Comparison of ENCODE assay signal across 24 mouse cellular contexts in genomic region chr10:128641871-128642270, GRCm38 (mm10). TPM values are rescaled to one million over a fixed set of nuclear protein-coding genes. Genes with fewer than 3 reads are reported as not detected.
DNase-seq lines count a peak whose midpoint lies in the region; ATAC-seq and TF ChIP-seq lines count a peak whose summit lies in the region.
"Had no signal": no experiment of that assay in that cellular context is flagged by ENCODE, and none has a peak within 500 bp of the region (broad histone marks: within the 10 kb centered on the region; RNA-seq: fewer than 3 reads in every experiment).

No protein-coding gene starts in this region.

- no peak overlapping the region for H3K4me2 ChIP-seq in embryonic facial prominence, embryonic 13.5 days
- no peak overlapping the region for H3K4me2 ChIP-seq in kidney, embryonic 14.5 days (replicated peaks; ENCODE audit: low read depth, low read length)
- H3K4me2 ChIP-seq in lung, postnatal 0 days (replicated peaks; ENCODE audit: low read depth, low read length): no peak overlapping the region
- H3K4me2 ChIP-seq: embryonic facial prominence, embryonic 12.5 days; neural tube, embryonic 15.5 days; stomach, embryonic 15.5 days had no signal

- no peak for ATAC-seq in embryonic facial prominence, embryonic 13.5 days (ENCODE audit: insufficient number of reproducible peaks, insufficient read depth, low FRiP score, low TSS enrichment, low read depth)
- ATAC-seq in kidney, embryonic 14.5 days (ENCODE audit: low FRiP score, low TSS enrichment): no peak
- ATAC-seq in lung, postnatal 0 days: peak; percentile 40
- ATAC-seq: forebrain, embryonic 14.5 days; liver, postnatal 0 days; midbrain, embryonic 16.5 days had no signal

- H3K27ac ChIP-seq in embryonic facial prominence, embryonic 13.5 days: no peak overlapping the region
- H3K27ac ChIP-seq in embryonic facial prominence, embryonic 10.5 days (replicated peaks): no peak overlapping the region
- H3K27ac ChIP-seq in kidney, adult 2 months (ENCODE audit: insufficient read depth, low read depth, low read length): no peak overlapping the region
- no peak overlapping the region for H3K27ac ChIP-seq in kidney, embryonic 14.5 days (ENCODE audit: low read depth, low read length)
- no peak overlapping the region for H3K27ac ChIP-seq in lung, postnatal 0 days (ENCODE audit: low read length)
- H3K27ac ChIP-seq: embryonic facial prominence, embryonic 12.5 days; hindbrain, embryonic 10.5 days; left cerebral cortex, adult 2 months; limb, embryonic 10.5 days; neural tube, embryonic 15.5 days; stomach, embryonic 15.5 days had no signal

- H3K4me3 ChIP-seq in embryonic facial prominence, embryonic 13.5 days: no peak overlapping the region
- no peak overlapping the region for H3K4me3 ChIP-seq in embryonic facial prominence, embryonic 10.5 days
- H3K4me3 ChIP-seq in kidney, adult 2 months (ENCODE audit: insufficient read depth, low read depth, low read length): no peak overlapping the region
- H3K4me3 ChIP-seq in kidney, embryonic 14.5 days (ENCODE audit: low read length): no peak overlapping the region
- no peak overlapping the region for H3K4me3 ChIP-seq in lung, postnatal 0 days (ENCODE audit: low read depth, low read length)
- H3K4me3 ChIP-seq: embryonic facial prominence, embryonic 12.5 days; hindbrain, embryonic 10.5 days; left cerebral cortex, adult 2 months; limb, embryonic 10.5 days; megakaryocyte, embryonic 14.5 days; neural tube, embryonic 15.5 days; stomach, embryonic 15.5 days had no signal

- no peaks in the 10 kb centered on the region for H3K27me3 ChIP-seq in embryonic facial prominence, embryonic 13.5 days
- H3K27me3 ChIP-seq in embryonic facial prominence, embryonic 10.5 days (replicated peaks; ENCODE audit: low read depth, poor library complexity, severe bottlenecking): peaks cover 22% of the 10 kb centered on the region
- no peaks in the 10 kb centered on the region for H3K27me3 ChIP-seq in kidney, adult 2 months (replicated peaks; ENCODE audit: control insufficient read depth, insufficient read depth, low read length)
- no peaks in the 10 kb centered on the region for H3K27me3 ChIP-seq in kidney, embryonic 14.5 days (ENCODE audit: control insufficient read depth, insufficient read depth, low read length)
- H3K27me3 ChIP-seq in lung, postnatal 0 days (replicated peaks; ENCODE audit: insufficient read depth, low read length): 0 out of 2 replicates have a peak, but pooled peaks cover 3% of the 10 kb centered on the region
- H3K27me3 ChIP-seq: embryonic facial prominence, embryonic 12.5 days; neural tube, embryonic 15.5 days; stomach, embryonic 15.5 days had no signal

- TF ChIP-seq CTCF in kidney, adult 2 months (conservative IDR thresholded peaks at IDR 0.05; ENCODE audit: insufficient read depth, insufficient read length, low read depth, low read length): no peak
- no peak for TF ChIP-seq CTCF in lung, postnatal 0 days (IDR thresholded peaks at IDR 0.05)

- H3K4me1 ChIP-seq in embryonic facial prominence, embryonic 13.5 days: peaks cover 25% of the 10 kb centered on the region
- H3K4me1 ChIP-seq in embryonic facial prominence, embryonic 10.5 days: peaks cover 40% of the 10 kb centered on the region
- H3K4me1 ChIP-seq in kidney, adult 2 months (ENCODE audit: control insufficient read depth, insufficient read depth, low read length): peaks cover 8% of the 10 kb centered on the region
- peaks cover 15% of the 10 kb centered on the region for H3K4me1 ChIP-seq in kidney, embryonic 14.5 days (ENCODE audit: control insufficient read depth, insufficient read depth, low read length)
- H3K4me1 ChIP-seq in lung, postnatal 0 days (ENCODE audit: insufficient read depth, low read depth, low read length): no peaks in the 10 kb centered on the region

- no peak for TF ChIP-seq POLR2A in kidney, adult 2 months (IDR thresholded peaks at IDR 0.05; ENCODE audit: low read depth, low read length)

- TF ChIP-seq EP300 in lung, postnatal 0 days (IDR thresholded peaks at IDR 0.05): peak; percentile 51; the same call in 1 of the 2 replicates

- DNase-seq in embryonic facial prominence, embryonic 10.5 days (ENCODE audit: low spot score): no peak
- peak; percentile 35 for DNase-seq in kidney, adult 2 months
- DNase-seq in lung, postnatal 0 days (ENCODE audit: low spot score): peak; percentile 57
- no peak for DNase-seq in lung, postnatal 25 days (ENCODE audit: low spot score)
- DNase-seq in induced T-regulatory cell, adult 2 months (ENCODE audit: low read depth): peak; percentile 43
- no peak for DNase-seq in right cerebral cortex, postnatal 10 days (ENCODE audit: low spot score in 2 of 2)
- DNase-seq: adrenal gland, adult 8-10 months; cerebellum, adult 9-11 months; gastrocnemius, postnatal 14 days; layer of hippocampus, adult 9-11 months; liver, postnatal 0 days; thymus, adult 18-20 months; thymus, postnatal 4 days had no signal

- 69% methylated on average over 7 of the region's 7 CpGs for WGBS in embryonic facial prominence, embryonic 13.5 days
- 82% methylated on average over 7 of the region's 7 CpGs for WGBS in embryonic facial prominence, embryonic 10.5 days
- WGBS in kidney, adult 2 months: 53% methylated on average over 7 of the region's 7 CpGs
- 85% methylated on average over 7 of the region's 7 CpGs for WGBS in kidney, embryonic 14.5 days
- WGBS in lung, postnatal 0 days: 52% methylated on average over 7 of the region's 7 CpGs

- peaks cover 34% of the 10 kb centered on the region for H3K36me3 ChIP-seq in embryonic facial prominence, embryonic 13.5 days
- peaks cover 43% of the 10 kb centered on the region for H3K36me3 ChIP-seq in embryonic facial prominence, embryonic 10.5 days (replicated peaks)
- no peaks in the 10 kb centered on the region for H3K36me3 ChIP-seq in kidney, adult 2 months (ENCODE audit: control insufficient read depth, insufficient read depth, low read length)
- 0 out of 2 replicates have a peak, but pooled peaks cover 2% of the 10 kb centered on the region for H3K36me3 ChIP-seq in kidney, embryonic 14.5 days (ENCODE audit: control insufficient read depth, insufficient read depth, low read length)
- no peaks in the 10 kb centered on the region for H3K36me3 ChIP-seq in lung, postnatal 0 days (ENCODE audit: insufficient read depth, low read length)
- H3K36me3 ChIP-seq: stomach, embryonic 15.5 days had no signal

- H3K9ac ChIP-seq in embryonic facial prominence, embryonic 13.5 days: peak overlapping the region; percentile 17; the same call in 1 of the 2 replicates
- no peak overlapping the region for H3K9ac ChIP-seq in kidney, embryonic 14.5 days (ENCODE audit: low read depth, low read length)
- no peak overlapping the region for H3K9ac ChIP-seq in lung, postnatal 0 days (replicated peaks; ENCODE audit: low read depth)
- H3K9ac ChIP-seq: embryonic facial prominence, embryonic 12.5 days; liver, postnatal 0 days; neural tube, embryonic 15.5 days; stomach, embryonic 15.5 days had no signal

- H3K9me3 ChIP-seq in embryonic facial prominence, embryonic 13.5 days: no peaks in the 10 kb centered on the region
- no peaks in the 10 kb centered on the region for H3K9me3 ChIP-seq in embryonic facial prominence, embryonic 10.5 days
- no peaks in the 10 kb centered on the region for H3K9me3 ChIP-seq in kidney, embryonic 14.5 days (ENCODE audit: control insufficient read depth, low read length)
- no peaks in the 10 kb centered on the region for H3K9me3 ChIP-seq in lung, postnatal 0 days (ENCODE audit: low read length)
- H3K9me3 ChIP-seq: embryonic facial prominence, embryonic 12.5 days; hindbrain, embryonic 10.5 days; limb, embryonic 10.5 days; megakaryocyte, embryonic 14.5 days; neural tube, embryonic 15.5 days; stomach, embryonic 15.5 days had no signal

RNA-seq across cellular contexts. Expression of gene Ikzf4, which starts 3.9 kb away (rescaled TPM):
- 5.3 and 5.5 TPM in 2 replicates for polyA plus RNA-seq in embryonic facial prominence, embryonic 13.5 days (2015; fragmentation: Nextera tagmentation; extraction: Ambion mirVana)
- polyA plus RNA-seq in embryonic facial prominence, embryonic 10.5 days (2016; fragmentation: Nextera tagmentation; extraction: Ambion mirVana): 2.9 and 3.5 TPM in 2 replicates
- 2.9 and 3.2 TPM in 2 replicates for polyA plus RNA-seq in kidney, adult 2 months (2012; rRNA removed)
- 1.8 and 2.8 TPM in 2 replicates for polyA plus RNA-seq in kidney, embryonic 14.5 days (2014; fragmentation: Nextera tagmentation; extraction: Ambion mirVana)
- polyA plus RNA-seq in lung, postnatal 0 days (2015; fragmentation: Nextera tagmentation; extraction: Ambion mirVana): 1.3 and 1.5 TPM in 2 replicates

RNA-seq across cellular contexts. Expression of gene Rps26, which starts 15.3 kb away (rescaled TPM):
- 893 and 949 TPM in 2 replicates for polyA plus RNA-seq in embryonic facial prominence, embryonic 13.5 days (2015; fragmentation: Nextera tagmentation; extraction: Ambion mirVana)
- polyA plus RNA-seq in embryonic facial prominence, embryonic 10.5 days (2016; fragmentation: Nextera tagmentation; extraction: Ambion mirVana): 566 and 582 TPM in 2 replicates
- 520 and 798 TPM in 2 replicates for polyA plus RNA-seq in kidney, adult 2 months (2012; rRNA removed)
- 1,019 and 1,352 TPM in 2 replicates for polyA plus RNA-seq in kidney, embryonic 14.5 days (2014; fragmentation: Nextera tagmentation; extraction: Ambion mirVana)
- 459 and 465 TPM in 2 replicates for polyA plus RNA-seq in lung, postnatal 0 days (2015; fragmentation: Nextera tagmentation; extraction: Ambion mirVana)

RNA-seq across cellular contexts. Expression of gene Suox, which starts 32.0 kb away (rescaled TPM):
- polyA plus RNA-seq in embryonic facial prominence, embryonic 13.5 days (2015; fragmentation: Nextera tagmentation; extraction: Ambion mirVana): 18.9 and 21.8 TPM in 2 replicates
- polyA plus RNA-seq in embryonic facial prominence, embryonic 10.5 days (2016; fragmentation: Nextera tagmentation; extraction: Ambion mirVana): 12.9 and 13.5 TPM in 2 replicates
- 76.3 and 84.1 TPM in 2 replicates for polyA plus RNA-seq in kidney, adult 2 months (2012; rRNA removed)
- 6.8 and 10.1 TPM in 2 replicates for polyA plus RNA-seq in kidney, embryonic 14.5 days (2014; fragmentation: Nextera tagmentation; extraction: Ambion mirVana)
- polyA plus RNA-seq in lung, postnatal 0 days (2015; fragmentation: Nextera tagmentation; extraction: Ambion mirVana): 12.3 and 12.6 TPM in 2 replicates

RNA-seq across cellular contexts. Expression of gene Erbb3, which starts 52.4 kb away (rescaled TPM):
- 14.8 and 16.1 TPM in 2 replicates for polyA plus RNA-seq in embryonic facial prominence, embryonic 13.5 days (2015; fragmentation: Nextera tagmentation; extraction: Ambion mirVana)
- 11.9 and 12.2 TPM in 2 replicates for polyA plus RNA-seq in embryonic facial prominence, embryonic 10.5 days (2016; fragmentation: Nextera tagmentation; extraction: Ambion mirVana)
- 26.9 and 30.2 TPM in 2 replicates for polyA plus RNA-seq in kidney, adult 2 months (2012; rRNA removed)
- 5.1 and 11.8 TPM in 2 replicates for polyA plus RNA-seq in kidney, embryonic 14.5 days (2014; fragmentation: Nextera tagmentation; extraction: Ambion mirVana)
- 21.4 and 22.6 TPM in 2 replicates for polyA plus RNA-seq in lung, postnatal 0 days (2015; fragmentation: Nextera tagmentation; extraction: Ambion mirVana)

RNA-seq across cellular contexts. Expression of gene Rab5b, which starts 54.2 kb away (rescaled TPM):
- 82.6 and 84.1 TPM in 2 replicates for polyA plus RNA-seq in embryonic facial prominence, embryonic 13.5 days (2015; fragmentation: Nextera tagmentation; extraction: Ambion mirVana)
- polyA plus RNA-seq in embryonic facial prominence, embryonic 10.5 days (2016; fragmentation: Nextera tagmentation; extraction: Ambion mirVana): 64.4 and 70.4 TPM in 2 replicates
- polyA plus RNA-seq in kidney, adult 2 months (2012; rRNA removed): 101 and 111 TPM in 2 replicates
- polyA plus RNA-seq in kidney, embryonic 14.5 days (2014; fragmentation: Nextera tagmentation; extraction: Ambion mirVana): 34.9 and 54.6 TPM in 2 replicates
- polyA plus RNA-seq in lung, postnatal 0 days (2015; fragmentation: Nextera tagmentation; extraction: Ambion mirVana): 69.1 and 71.8 TPM in 2 replicates

Comparison
In these comparisons a context has a peak if more than half of its experiments do, and no peak if none do; other contexts are left out.
1. DNase-seq: peak in kidney, adult 2 months (single experiment), lung, postnatal 0 days (single experiment) and induced T-regulatory cell, adult 2 months (single experiment); none in embryonic facial prominence, embryonic 10.5 days (single experiment), lung, postnatal 25 days (single experiment) and right cerebral cortex, postnatal 10 days (0 of 2).